Mouse (Mus musculus) right cerebral cortex, postnatal 10 days (tissue): Measurements from ENCODE around the gene Icos.

ENCODE experiments used
- DNase-seq, 2 experiments: peaks; one replicate each; pipeline ENCODE4 v3.0.0; 2021; ENCODE audit warnings: low spot score in 2 of 2

The Icos gene

DNA sequence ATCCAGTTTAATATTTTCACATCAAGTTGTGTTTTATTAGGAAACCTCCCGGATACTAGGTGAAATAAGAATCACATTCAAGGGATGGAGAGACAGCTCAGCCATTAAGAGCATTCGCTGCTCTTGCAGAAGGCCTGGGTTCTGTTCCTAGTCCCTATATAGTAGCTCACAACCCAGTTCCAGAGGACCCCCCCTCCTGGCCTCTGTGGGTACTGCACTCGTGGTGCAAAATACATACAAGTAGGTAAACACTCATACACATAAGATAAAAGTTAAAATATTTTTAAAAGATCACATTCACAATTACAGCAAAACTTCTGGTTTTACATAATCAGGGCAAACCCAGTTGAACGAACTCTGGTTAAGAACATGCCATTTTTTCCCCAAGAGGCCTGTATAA is 15.6 kb upstream of the Icos start:
- DNase-seq, result no peak

GRCm38 (mm10) chr1:60967521-60967920 is 10.2 kb upstream of the Icos start:
- DNase-seq, result no peak

DNA sequence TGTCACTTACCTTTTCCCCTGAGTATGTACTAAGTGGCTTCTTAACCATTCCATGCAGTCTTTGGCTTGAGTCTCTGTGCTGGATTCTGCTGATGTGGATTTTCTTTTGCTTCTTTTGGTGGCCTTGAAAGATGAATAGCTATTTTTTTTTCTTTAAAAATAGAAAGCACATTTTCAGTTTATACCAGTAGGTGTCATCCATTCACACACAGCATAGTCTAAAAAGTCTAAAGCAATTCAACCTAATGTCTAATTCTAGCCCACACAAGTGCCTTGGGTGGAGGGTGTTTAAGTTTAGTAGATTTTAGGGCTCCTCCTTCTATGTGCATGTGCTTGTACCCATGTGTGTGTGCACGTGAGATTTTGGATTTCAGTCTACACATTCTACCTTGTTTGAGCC is 6.9 kb upstream of the Icos start:
- DNase-seq, result no peak

DNA sequence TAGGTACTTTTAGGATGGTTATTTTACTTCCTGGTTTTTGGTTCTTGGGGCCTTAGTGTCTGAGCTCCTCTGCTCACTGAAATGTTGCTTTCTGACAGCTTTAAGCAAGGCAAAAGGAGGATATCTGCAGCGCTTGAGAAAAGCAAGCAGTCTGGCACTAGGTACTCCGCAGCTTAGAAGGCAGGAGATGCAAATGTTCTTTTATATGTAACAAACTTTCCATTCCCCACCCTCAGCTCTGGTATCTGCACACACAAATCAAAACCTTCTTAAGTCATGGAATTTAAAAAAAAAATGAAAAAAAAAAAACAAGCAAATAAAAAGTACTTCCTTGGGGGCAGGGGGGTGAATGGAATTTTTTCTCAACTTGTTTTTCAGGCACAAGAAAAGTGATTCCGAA is 3.5 kb upstream of the Icos start:
- DNase-seq, result no peak

DNA sequence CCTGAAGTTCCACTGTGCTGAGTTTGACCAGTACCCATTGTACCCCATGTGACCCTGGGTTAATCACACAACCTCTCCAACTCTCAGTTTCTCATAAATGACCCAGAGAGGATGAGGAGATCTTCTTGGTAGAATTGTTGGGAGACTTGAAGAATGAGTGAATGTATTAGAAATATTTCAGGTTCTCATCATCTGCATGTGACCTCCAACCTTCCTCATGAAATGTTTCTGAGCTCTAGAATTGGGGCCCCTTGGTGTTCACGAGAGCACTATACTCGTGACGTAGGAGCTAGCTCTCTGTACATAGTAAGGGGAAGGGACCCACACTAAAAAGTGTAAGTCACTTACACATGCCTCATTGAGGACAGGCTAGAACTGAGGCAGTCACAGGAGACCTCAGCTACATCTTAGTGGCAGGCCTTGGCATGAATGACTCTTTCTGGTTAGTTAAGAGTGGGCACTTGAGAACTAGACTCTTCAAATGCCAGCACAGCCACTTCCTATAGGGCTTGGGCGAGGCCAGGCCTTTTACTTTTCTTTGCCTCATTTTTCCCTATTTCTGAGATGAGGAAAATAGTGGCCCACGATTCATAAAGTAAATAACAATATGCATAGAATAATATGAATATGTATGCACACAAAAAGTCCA is 2.0 kb upstream of the Icos start:
- no peak for DNase-seq

DNA sequence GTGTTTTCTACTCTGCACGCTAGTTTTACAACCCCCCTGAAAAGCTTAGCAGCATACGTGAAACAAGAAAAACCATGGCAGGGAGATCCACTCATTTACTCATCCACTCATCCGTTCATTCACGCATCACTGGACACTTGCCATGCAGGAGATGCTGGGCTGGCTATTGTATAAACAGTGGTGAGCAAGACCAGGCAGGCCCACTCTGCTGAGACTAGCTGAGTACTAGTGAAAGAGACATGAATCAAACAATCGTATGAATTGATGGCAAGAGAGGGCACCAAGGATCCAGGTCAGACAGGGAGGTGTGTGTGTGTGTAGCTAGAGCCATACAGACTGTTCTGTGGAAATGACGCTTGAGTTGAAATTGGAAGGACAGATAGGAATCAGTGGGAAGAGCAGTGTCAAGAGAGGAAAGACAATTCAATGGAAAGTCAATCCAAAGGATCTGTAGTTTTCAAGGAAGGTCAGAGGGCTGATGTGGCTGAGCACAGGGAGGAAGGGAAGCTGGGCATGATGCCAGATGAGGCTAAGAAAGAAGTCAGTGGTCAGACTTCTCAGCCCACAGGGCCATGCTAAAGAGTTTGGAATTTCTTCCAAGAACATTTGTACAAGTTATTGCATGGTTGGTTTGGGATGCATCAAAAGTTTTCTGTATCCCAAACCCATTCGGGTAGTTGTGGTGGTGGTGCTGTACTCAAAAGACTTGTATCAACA is 1.6 kb downstream of the Icos start:
- no peak for DNase-seq

GRCm38 (mm10) chr1:60979843-60980235 is 2.1 kb downstream of the Icos start:
- DNase-seq, result no peak

DNA sequence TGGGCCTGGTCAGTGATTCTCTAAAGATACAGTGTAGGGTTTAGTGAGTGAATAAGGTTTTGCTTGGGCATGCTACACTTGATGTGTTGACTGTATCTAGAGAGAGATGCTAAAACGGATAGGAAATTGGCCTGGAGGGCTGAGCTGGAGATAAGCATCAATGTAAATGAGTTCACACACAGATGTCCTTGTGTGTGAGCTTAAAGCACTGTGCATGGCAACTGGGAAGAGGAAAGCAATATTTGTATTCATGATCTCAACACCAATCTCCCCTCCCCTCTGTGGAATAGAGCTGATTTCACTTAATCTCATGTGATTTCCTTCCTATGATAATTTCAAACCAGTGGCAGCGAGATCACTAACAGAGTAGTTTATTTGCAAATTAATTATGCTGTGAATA is 7.3 kb downstream of the Icos start:
- DNase-seq, result no peak

- DNase-seq, result no peak
These were observed 8.4 kb downstream of the Icos start for GRCm38 (mm10) chr1:60986141-60986540.

DNA sequence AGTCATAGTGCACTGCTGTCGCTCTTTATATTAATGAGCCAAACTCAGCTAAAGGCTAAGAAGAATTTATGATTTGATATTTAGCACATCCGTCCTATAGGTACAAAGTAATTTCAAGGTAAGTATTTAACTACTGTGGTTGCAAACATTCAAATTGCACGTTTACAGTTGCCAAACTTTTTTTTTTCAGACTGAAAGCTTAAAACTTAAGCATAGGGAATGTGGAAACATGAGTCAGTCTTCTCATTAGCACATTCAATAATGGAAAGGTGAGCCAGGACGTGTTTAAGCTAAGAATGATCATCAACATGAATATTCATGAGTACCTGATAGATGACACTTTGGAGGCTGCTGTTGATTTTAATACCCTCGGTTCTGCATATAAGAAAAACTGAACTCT is 11.4 kb downstream of the Icos start:
- DNase-seq, result no peak

DNA sequence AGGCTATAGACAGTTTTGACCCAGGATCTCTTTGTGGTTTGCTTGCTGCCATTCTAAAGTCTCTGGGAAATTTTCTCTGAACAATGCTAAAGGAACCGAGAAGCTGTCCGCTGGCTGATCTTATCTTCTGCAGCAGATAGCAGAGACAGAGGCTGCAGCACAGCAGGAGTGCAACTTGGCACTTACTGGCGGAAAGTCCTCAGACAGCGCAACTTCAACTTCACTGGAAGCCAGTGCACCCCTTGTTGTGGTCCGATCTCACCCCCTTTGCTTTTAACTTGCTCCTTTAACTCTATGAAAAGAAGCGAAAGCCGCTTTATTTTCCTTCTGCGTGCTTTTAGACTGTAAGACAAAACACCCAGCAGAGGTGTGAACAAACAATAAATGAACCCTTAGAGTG is 12.6 kb downstream of the Icos start:
- no peak for DNase-seq

GRCm38 (mm10) chr1:60998008-60998557 is 20.4 kb downstream of the Icos start:
- DNase-seq, result no peak

- DNase-seq, result no peak
These were observed 21.0 kb downstream of the Icos start for GRCm38 (mm10) chr1:60998689-60999088.

- DNase-seq, result no peak
These were observed 24.1 kb downstream of the Icos start for GRCm38 (mm10) chr1:61001786-61002354.

- DNase-seq, result no peak
These were observed 28.5 kb downstream of the Icos start for GRCm38 (mm10) chr1:61006229-61006628.

DNA sequence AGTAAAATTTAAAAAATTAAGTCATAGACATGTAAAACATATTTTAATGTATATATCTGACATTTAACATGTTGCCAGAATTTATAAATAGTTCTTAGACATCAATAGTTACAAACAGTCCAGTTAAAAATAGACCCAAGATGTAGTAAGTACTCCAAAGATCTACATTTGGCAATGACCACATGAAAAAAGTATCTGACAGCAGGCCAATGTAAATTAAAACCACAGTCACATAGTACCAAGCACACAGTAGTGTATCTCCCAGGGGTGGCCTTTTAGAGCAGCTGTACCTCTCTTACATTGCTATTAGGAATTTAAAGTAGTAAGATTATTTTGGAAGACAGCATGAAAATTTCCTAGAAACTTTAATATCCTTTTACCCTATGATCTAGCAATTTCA is 29.8 kb downstream of the Icos start:
- no peak for DNase-seq

- no peak for DNase-seq
These were observed 38.9 kb downstream of the Icos start for GRCm38 (mm10) chr1:61016578-61017118.

DNA sequence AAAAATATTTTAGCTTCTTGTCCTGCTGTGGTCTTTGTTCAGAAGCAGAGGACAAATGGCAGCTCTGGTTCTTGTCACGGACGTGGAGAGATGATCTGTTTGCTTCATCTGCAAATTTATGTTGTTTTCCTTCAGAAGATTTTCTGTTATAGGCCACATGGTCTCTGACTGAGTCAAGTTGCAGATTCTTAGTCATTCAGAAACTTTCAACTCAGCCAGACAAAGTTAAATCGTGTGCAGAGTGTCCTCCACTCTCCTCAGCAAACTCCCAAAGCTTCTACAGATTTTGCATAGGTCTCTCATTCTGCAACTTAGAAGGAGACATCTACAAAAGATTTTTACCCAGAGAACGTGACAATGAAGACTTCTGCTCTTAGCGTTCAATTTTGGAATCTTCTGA is 49.0 kb downstream of the Icos start:
- DNase-seq, result no peak

- DNase-seq, result no peak
These were observed 49.8 kb downstream of the Icos start for GRCm38 (mm10) chr1:61027519-61027918.

GRCm38 (mm10) chr1:61029919-61030318 is 52.2 kb downstream of the Icos start:
- no peak for DNase-seq

- DNase-seq, result no peak
These were observed 52.8 kb downstream of the Icos start for GRCm38 (mm10) chr1:61030532-61030931.

DNA sequence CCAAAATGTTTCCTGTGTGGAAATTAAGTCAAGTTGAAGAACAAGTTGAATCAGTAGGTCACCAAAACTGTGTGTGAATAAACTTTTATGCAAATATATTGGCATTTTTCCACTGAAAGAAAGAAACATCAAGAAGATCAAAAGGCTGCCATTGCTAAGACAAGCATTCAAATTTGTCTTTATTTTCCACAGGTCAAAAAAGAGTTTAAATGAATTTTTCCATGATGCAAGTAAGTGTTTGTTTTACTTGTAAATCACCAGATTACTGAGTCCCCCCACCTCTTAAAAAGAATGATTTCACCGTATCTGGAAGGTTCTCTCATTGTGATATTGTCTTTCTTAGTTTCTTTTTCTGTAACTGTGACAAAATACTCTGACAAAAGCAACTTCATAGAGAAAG is 57.5 kb downstream of the Icos start:
- no peak for DNase-seq

GRCm38 (mm10) chr1:61038223-61038622 is 60.5 kb downstream of the Icos start:
- no peak for DNase-seq
